11 mouse cellular contexts compared by ENCODE assay signal in the genomic region with DNA sequence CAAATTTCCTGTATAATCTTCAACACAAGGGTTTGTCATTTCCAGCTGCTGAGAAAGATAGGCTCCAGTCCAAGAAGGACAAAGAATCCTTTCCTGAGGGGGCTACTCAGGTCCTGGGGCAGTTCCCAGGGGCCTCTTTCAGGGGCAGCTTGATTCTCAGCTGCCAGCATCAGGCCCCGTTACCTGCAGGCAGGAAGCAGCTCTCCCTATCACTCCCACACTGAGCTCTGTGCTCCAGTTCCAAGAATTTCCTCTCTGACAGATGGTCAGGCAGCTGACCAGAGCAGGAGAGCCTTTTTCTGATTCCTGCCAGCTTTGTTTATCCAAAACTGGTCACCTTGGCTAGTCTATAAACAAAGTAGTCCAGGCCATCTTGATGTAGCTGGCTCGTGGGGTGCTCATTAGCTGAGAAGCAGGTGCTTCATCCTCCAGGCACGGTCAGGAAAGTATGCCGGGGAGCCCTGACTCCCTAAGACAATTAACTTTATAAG.
A peak's percentile ranks its signal among the peaks of the same experiment; 100 is the strongest.
DNase-seq lines count a peak whose midpoint lies in the region; ATAC-seq lines count a peak whose summit lies in the region.
"Had no signal": no experiment of that assay in that cellular context is flagged by ENCODE, and none has a peak within 500 bp of the region (broad histone marks: within the 10 kb centered on the region; RNA-seq: fewer than 3 reads in every experiment).

No protein-coding gene starts in this region.

- no peaks in the 10 kb centered on the region for H3K27me3 ChIP-seq in kidney, embryonic 16.5 days (ENCODE audit: insufficient read depth, low read length)
- H3K27me3 ChIP-seq in heart, embryonic 12.5 days (replicated peaks): no peaks in the 10 kb centered on the region
- H3K27me3 ChIP-seq: embryonic facial prominence, embryonic 12.5 days had no signal

- H3K36me3 ChIP-seq in kidney, embryonic 16.5 days (ENCODE audit: insufficient read depth, low read length): no peaks in the 10 kb centered on the region
- H3K36me3 ChIP-seq in heart, embryonic 12.5 days: no peaks in the 10 kb centered on the region
- H3K36me3 ChIP-seq: embryonic facial prominence, embryonic 12.5 days had no signal

- no peaks in the 10 kb centered on the region for H3K4me1 ChIP-seq in kidney, embryonic 16.5 days (ENCODE audit: insufficient read depth, low read length)
- H3K4me1 ChIP-seq in heart, embryonic 12.5 days (replicated peaks): peaks cover 16% of the 10 kb centered on the region

- peak; percentile 37 for DNase-seq in kidney, postnatal 14 days
- DNase-seq in cerebellum, adult 9-10 months: peak; percentile 96
- peak; percentile 54 for DNase-seq in lung, postnatal 10 days
- DNase-seq in spleen, postnatal 14 days (ENCODE audit: low spot score in 2 of 2): no peak
- no peak for DNase-seq in right cerebral cortex, postnatal 25 days
- DNase-seq: adrenal gland, postnatal 10 days; layer of hippocampus, postnatal 36 days; thymus, postnatal 36 days had no signal

- no peak overlapping the region for H3K4me3 ChIP-seq in kidney, embryonic 16.5 days (ENCODE audit: low read length)
- H3K4me3 ChIP-seq in heart, embryonic 12.5 days: no peak overlapping the region
- H3K4me3 ChIP-seq: embryonic facial prominence, embryonic 12.5 days had no signal

- no peak for ATAC-seq in kidney, embryonic 16.5 days (ENCODE audit: low FRiP score, low TSS enrichment)
- peak; percentile 69 for ATAC-seq in heart, embryonic 12.5 days (ENCODE audit: insufficient number of reproducible peaks, low FRiP score)

- H3K9me3 ChIP-seq in kidney, embryonic 16.5 days (ENCODE audit: low read length): no peaks in the 10 kb centered on the region
- H3K9me3 ChIP-seq in heart, embryonic 12.5 days (replicated peaks): no peaks in the 10 kb centered on the region
- H3K9me3 ChIP-seq: embryonic facial prominence, embryonic 12.5 days had no signal

- H3K27ac ChIP-seq in kidney, embryonic 16.5 days (ENCODE audit: low read length): no peak overlapping the region
- H3K27ac ChIP-seq in heart, embryonic 12.5 days (ENCODE audit: poor library complexity, severe bottlenecking): no peak overlapping the region
- H3K27ac ChIP-seq: embryonic facial prominence, embryonic 12.5 days had no signal

- WGBS in kidney, embryonic 16.5 days: 33% methylated on average over 4 of the region's 4 CpGs
- WGBS in heart, embryonic 12.5 days: 61% methylated on average over 4 of the region's 4 CpGs

- no peak overlapping the region for H3K4me2 ChIP-seq in kidney, embryonic 16.5 days (replicated peaks; ENCODE audit: low read depth, low read length)
- no peak overlapping the region for H3K4me2 ChIP-seq in heart, embryonic 12.5 days
- H3K4me2 ChIP-seq: embryonic facial prominence, embryonic 12.5 days had no signal

- H3K9ac ChIP-seq in kidney, embryonic 16.5 days (replicated peaks; ENCODE audit: low read length): no peak overlapping the region
- H3K9ac ChIP-seq in heart, embryonic 12.5 days: no peak overlapping the region
- H3K9ac ChIP-seq: embryonic facial prominence, embryonic 12.5 days had no signal

Comparison
In these comparisons a context has a peak if more than half of its experiments do, and no peak if none do; other contexts are left out.
1. DNase-seq: peak in kidney, postnatal 14 days (single experiment), cerebellum, adult 9-10 months (single experiment) and lung, postnatal 10 days (single experiment); none in spleen, postnatal 14 days (0 of 2) and right cerebral cortex, postnatal 25 days (single experiment).